Mouse (Mus musculus) neural tube, embryonic 10.5 days (tissue): ENCODE data around the gene Gm3453.
A peak's percentile ranks its signal among the peaks of the same experiment; 100 is the strongest.
"Not testable (repeated sequence)": the region's sequence is repeated elsewhere in the genome, so short reads cannot be mapped to it uniquely, and the experiment has no call there.

Experiments
- DNase-seq: peaks from one replicate; pipeline ENCODE4 v3.0.0-alpha.2; 2017; ENCODE audit warnings: low spot score; ENCODE audit errors: extremely low spot score

Gene Gm3453

GRCm38 (mm10) chr14:5979037-5979436 is at the start of gene Gm3453:
Gm3453 (minus strand) TSS chr14:5979137.
- DNase-seq = not testable (repeated sequence)

- DNase-seq = not testable (repeated sequence)
Measured at GRCm38 (mm10) chr14:5987136-5987535, 8.2 kb upstream of the Gm3453 start.

- not testable (repeated sequence) for DNase-seq
Measured at GRCm38 (mm10) chr14:5962441-5962840, 16.5 kb downstream of the Gm3453 start.

- peak; percentile 47 for DNase-seq
Measured at GRCm38 (mm10) chr14:5961635-5962034, 17.3 kb downstream of the Gm3453 start, which contains the start of gene Gm3248. Gm3248 (minus strand) TSS chr14:5961745.

- peak; percentile 47 for DNase-seq
Measured at GRCm38 (mm10) chr14:5961102-5961501, 17.8 kb downstream of the Gm3453 start.

GRCm38 (mm10) chr14:5960479-5960878 is 18.5 kb downstream of the Gm3453 start:
- not testable (repeated sequence) for DNase-seq

GRCm38 (mm10) chr14:5923276-5923675 is 55.7 kb downstream of the Gm3453 start:
- not testable (repeated sequence) for DNase-seq
